Comparison of ENCODE assay signal across 14 mouse cellular contexts in the genomic region with DNA sequence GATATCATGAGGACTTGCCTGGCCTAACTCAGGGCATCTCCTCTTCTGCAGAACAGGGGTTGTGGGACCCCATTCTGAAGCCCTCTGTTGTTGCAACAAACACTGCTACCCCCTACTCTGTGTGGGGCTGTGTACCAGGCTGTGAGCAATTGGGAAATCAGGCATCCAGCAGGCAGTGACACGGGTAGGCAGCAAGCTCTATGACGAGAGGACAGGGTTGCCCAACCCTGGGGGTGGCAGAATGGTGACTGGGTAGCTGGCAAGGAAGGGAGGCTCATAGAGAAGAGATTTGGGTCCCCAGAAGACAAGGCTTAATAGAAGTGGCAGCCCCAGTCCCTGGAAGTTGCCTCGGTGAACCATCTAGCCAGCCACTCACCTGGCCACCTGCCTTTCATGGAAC.
"Had no signal": no experiment of that assay in that cellular context is flagged by ENCODE, and none has a peak within 500 bp of the region (broad histone marks: within the 10 kb centered on the region; RNA-seq: fewer than 3 reads in every experiment).

No protein-coding gene starts in this region.

- ATAC-seq: intestine, embryonic 15.5 days; midbrain, embryonic 13.5 days had no signal

- H3K9ac ChIP-seq: intestine, embryonic 15.5 days; liver, embryonic 14.5 days; lung, embryonic 15.5 days; midbrain, embryonic 13.5 days had no signal

- H3K9me3 ChIP-seq: intestine, embryonic 15.5 days; lung, embryonic 15.5 days; midbrain, embryonic 13.5 days had no signal

- H3K4me1 ChIP-seq: midbrain, embryonic 13.5 days had no signal

- DNase-seq: kidney, adult 18-20 months; kidney, postnatal 10 days; kidney, postnatal 4 days; layer of hippocampus, postnatal 36 days; lung, adult 18-20 months; lung, postnatal 10 days; lung, postnatal 36 days; thymus, adult 18-20 months; thymus, postnatal 4 days had no signal

- H3K27ac ChIP-seq: intestine, embryonic 15.5 days; left cerebral cortex, adult 2 months; liver, embryonic 14.5 days; lung, embryonic 15.5 days; midbrain, embryonic 13.5 days had no signal

- H3K4me2 ChIP-seq: intestine, embryonic 15.5 days; lung, embryonic 15.5 days; midbrain, embryonic 13.5 days had no signal

- H3K36me3 ChIP-seq: intestine, embryonic 15.5 days; lung, embryonic 15.5 days; midbrain, embryonic 13.5 days had no signal

- H3K4me3 ChIP-seq: intestine, embryonic 15.5 days; left cerebral cortex, adult 2 months; lung, embryonic 15.5 days; midbrain, embryonic 13.5 days had no signal

- H3K27me3 ChIP-seq: intestine, embryonic 15.5 days; lung, embryonic 15.5 days; midbrain, embryonic 13.5 days had no signal
